Mouse (Mus musculus) T-helper 1 cell (primary cell): Measurements from ENCODE around the gene Parp14.
"Not testable (repeated sequence)": the region's sequence is repeated elsewhere in the genome, so short reads cannot be mapped to it uniquely, and the experiment has no call there.

Experiments
- in situ Hi-C: fragments of 300-600 bp; cut with MboI, MseI; formaldehyde crosslinking; loops from one replicate; pipeline ENCODE4 v1.15.1; 2025; ENCODE audit warnings: high pct_unique_total_duplicates

Gene Parp14

DNA sequence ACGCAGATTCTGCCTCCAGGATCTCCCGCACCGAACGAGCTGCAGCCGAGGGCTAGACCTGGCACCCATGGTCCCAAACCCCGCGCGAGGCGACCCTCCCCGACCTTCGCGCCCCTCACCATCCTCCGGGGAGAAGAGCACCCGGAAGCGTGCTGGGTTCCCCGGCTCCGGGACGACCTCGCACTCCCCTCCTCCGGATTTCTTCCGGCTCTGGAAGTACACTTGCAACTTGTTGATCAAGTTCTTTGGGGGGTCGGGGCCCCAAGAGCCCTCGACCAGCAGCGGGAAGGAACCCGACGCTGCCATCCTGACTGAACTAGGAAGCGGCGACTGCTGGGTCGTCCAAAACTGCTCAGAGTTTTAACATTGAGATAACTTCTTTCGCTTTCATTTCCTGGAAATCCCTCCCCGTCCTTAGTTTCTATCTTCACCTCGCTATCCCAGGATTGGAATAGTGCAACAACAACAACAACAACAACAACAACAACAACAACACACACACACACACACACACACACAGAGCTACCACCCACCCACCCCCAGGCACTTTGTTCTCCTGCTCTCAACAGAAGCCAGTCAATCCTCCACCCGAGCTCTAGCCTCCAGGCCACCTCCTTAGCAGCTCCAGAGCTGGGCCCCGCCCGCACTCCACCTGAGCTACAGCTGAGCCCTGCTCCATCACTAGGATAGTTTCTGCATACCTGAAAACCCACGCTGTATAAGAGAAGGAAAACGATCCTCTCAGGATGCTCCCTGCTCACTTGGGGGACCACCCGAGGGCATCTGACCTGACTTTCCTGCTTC, at the start of gene Parp14:
TSS of gene Parp14 (minus strand) at position 497 of the 804 bp plus-strand sequence.
- in situ Hi-C loops = loop anchor here (5.0 kb wide), 1 partner anchor 46 kb away; no protein-coding TSS in a partner anchor

DNA sequence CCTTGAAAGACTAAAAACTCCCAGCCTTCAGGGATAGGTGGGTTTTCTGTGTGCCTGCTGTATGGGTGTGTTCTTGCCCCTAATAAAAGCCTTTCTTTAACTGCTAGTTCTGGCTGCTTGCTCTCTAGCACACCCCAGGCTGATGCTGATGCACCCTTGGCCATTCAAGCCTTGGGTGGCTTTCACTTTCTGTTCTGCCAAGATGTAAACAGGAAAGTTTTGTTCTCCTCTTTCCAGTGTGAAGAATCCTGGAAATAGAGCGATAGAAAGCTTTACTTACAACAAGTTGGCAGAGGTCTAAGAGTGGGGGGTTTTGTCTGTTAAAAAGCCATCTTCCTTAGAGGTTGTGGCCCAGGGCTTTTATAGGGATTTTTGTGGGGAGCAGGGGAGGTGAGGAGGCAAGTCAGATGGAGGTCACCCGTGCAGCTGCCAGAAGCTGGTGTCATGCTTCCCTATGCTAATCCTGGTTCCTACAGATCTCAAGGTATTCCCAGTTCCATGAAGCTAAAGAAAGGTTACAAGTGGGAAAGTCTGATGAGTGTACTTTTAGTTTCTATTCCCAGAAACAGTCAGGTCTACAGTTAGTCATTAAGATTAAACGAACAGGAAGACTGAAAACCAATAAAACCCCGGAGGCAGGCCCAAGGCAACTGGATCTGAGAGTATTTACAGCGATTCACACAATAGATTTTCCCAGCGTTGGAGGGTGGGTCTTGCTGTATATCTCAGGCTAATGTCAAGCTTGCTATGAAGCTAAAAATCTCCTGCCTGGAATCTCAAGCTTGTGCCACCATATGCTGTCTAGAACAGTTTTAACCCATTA, 47.6 kb upstream of the Parp14 start:
- in situ Hi-C loops = loop anchor here (5.0 to 10.0 kb wide), 2 partner anchors 47 to 1434 kb away; partner anchors contain the start of gene Parp14

DNA sequence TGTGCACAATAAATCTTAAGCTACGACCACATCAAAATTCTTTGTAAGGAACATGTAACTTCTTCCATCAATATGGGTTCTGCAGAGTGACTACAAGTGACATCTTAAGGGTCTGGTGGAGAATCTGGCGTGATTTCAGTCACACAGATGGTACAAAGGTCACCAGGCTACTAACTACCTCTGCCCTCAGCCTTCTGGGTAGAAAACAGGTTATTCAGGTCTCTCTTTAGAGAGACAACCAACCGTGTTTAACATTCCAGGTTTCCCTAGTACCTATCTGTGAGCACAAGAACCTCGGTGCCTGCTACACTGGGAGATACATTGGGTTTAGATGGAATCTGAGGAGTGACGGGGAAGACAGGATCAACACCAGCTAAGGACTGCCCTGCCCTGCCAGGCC, 43.0 kb upstream of the Parp14 start:
- in situ Hi-C loops = loop anchor here (10.0 kb wide), 1 partner anchor 1430 kb away; no protein-coding TSS in a partner anchor

DNA sequence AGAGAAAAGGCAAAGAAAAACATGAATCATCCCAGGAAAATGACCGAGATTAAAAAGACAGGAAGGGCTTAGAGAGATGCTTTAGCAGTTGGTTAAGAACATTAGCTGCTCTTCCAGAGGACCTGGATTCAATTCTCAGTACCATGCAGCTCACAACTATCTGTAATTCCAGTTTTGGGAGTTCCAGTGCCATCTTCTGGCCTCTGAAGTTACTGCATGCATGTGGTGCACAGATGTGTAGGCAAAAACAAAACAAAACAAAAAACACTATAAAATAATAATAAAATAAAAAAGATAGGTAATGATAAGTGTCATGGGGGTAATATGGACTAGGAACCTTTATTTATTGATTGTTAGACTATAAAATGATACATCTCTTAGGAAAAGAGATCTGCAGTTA, 42.2 kb upstream of the Parp14 start:
- in situ Hi-C loops = loop anchor here (10.0 kb wide), 1 partner anchor 1429 kb away; no protein-coding TSS in a partner anchor

DNA sequence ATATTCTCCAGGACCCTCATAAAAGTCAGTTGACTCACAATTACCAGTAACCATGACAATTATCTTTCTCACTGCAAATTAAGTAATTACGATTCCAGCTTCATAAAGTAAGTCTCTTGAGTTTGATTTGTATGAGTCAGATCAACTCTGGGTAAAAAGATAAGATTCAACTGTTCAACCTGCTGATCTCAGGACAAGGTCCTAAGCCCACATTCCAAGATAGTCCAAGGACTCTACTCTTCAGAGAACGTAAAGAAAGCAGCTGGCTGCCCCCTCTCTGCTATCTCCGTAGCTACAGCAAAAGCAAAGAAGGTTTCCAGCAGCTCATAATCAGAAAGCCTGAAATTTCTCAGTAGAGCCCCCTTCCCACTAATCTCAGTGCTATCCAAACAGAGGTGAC, 40.1 kb upstream of the Parp14 start:
- in situ Hi-C loops = loop anchor here (10.0 kb wide), 1 partner anchor 1427 kb away; no protein-coding TSS in a partner anchor

DNA sequence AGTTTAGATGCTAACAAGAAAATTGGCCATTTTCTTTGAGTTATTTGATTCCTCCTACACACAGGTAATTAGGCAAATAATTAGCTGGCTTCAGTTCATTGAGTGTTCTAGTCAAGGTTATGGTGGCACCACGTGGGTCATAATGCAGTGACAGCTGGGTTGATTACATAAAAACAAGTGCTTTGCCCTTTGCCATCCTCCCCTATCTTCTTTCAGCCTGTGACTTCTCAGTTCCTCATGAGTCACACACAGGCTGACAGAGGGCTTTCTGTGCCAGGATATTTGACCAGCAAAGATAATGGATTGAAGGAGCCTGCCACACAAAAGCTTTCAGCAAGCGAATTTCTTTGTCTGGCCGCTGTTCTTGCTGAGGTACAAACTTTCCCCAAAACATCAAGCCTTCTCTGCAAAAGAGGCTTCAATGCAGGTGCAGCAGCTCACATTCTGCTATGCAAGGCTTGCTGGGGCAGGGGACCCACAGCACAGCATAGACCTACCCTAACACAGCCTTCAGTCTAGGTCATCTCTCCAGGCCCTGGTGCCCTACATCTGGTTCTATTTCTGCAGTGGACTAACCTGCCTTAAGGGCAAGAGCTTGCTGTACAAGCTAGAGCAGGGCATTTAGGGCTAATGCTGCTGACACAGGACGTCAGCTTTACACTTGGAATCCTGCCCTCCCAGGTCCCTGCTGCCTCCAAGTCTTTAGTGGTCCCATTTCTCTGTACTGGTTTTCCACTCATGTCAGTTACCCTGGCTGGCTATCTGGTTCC, 36.3 kb upstream of the Parp14 start:
- in situ Hi-C loops = no loop called here

DNA sequence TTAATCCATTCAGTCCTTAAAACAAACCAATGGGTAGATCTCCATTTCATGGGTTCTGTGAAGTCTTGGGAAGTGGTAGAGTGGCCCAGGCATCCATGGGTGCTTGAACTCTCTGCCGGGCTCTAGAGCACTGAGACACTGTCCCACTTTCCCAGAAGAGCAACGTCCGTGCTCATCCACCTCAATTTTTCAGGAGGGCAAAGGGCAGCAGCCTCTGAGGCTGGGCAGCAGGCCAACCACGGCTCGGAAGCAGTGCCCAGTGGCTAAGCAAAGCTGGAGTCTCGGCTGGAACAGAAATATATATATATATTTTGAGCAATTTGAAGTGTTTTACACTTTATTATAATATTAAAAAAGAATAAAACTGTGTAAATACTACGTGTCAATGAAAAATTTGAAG, 35.5 kb upstream of the Parp14 start:
- in situ Hi-C loops = no loop called here

DNA sequence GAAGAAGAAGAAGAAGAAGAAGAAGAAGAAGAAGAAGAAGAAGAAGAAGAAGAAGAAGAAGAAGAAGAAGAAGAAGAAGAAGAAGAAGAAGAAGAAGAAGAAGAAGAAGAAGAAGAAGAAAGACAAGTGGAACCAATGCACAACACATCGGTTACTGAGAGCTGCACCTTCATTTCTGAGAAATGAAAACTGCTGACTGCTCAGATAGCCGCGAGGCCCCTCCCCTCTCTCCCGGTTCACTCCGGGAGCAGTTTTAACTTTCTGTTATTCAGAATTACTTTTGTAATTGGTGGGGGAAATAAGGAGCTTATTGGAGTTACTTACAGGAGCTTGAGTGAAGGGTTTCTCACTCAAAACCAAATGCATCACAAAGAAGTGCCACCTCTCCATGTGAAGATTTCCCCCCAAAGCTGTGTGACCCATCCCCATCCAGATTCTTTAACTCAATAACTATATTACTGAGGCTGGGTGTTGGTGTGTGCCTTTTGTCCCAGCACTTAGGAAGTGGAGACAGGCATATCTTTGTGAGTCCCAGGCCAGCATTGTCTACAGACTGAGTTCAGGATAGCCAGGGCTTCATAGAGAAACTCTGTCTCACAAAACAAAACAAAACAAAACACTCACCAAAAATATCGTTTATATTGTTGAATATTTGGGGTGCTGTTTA, 34.6 kb upstream of the Parp14 start:
- in situ Hi-C loops = no loop called here

DNA sequence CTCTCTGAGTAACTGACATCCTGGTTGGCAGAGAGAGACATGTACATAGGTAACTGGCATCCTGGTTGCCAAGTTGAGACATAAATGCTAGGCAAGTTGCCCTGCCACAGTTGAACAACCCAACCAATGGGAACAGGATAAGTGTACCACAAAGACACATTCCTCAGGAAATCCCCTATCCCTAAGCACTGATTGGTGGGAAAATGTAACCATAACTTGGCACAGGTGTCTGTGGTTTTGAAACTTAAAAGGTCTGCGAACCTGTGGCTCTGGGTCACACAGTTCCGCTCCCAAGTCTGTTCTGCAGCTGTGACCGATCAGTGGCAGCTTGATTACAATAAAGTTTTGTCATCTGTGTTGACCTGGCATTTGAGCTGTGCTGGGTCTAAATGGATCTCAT, 34.0 kb upstream of the Parp14 start:
- in situ Hi-C loops = no loop called here

DNA sequence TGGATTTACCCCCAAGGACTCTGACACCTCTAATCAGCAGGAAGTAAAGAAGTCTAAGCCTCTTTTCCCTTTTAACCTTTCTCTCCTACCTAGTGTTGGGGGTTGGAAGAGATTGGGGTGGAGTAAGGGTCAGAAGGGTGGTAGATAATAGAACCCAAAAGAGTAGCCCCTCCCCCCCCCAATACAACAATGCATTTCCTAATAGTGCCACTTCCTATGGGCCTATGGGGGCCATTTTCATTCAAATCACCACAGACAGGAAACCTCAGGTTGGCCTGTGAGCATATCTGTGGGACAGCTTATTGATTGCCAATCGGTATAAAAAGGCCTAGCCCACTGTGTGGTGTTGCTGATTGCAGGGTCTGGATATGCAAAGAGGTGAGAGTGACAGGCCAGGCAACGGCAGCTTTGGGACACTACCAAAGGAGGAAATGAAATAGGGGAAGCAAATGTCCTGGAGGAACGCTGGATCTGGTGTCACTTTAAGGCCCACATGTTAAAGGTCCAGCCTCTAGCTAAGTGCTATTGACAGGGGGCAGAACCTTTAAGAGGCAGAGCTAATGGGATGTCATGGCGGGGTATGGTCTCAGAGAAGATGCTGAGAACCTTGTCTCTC, 32.9 kb upstream of the Parp14 start:
- in situ Hi-C loops = no loop called here

DNA sequence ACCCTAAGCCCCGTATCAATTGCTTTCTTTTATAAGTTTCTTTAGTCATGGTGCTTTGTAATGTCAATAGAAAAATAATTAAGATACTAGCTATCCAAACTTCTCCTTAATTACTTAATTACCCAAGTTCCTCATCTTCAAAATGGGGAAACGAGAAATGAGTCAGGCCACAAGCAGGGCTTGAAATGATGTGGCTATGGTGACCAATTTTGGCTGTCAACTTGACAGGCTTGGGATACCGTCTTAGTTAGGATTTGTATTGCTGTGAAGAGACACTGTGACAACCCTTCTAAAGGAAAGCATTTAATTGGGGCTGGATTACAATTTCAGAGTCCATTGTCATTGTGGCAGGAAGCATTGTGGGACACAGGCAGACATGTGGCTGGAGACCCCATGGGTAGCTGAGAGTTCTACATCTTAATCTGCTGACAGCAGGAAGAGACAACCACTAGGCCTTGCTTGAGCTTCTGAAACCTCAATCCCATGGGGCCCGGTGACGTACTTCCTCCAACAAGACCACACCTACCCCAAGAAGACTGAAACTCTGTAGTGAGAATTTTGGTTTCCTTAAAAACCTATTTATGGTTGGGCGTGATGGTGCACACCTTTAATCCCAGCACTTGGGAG, 31.8 kb upstream of the Parp14 start:
- in situ Hi-C loops = no loop called here

DNA sequence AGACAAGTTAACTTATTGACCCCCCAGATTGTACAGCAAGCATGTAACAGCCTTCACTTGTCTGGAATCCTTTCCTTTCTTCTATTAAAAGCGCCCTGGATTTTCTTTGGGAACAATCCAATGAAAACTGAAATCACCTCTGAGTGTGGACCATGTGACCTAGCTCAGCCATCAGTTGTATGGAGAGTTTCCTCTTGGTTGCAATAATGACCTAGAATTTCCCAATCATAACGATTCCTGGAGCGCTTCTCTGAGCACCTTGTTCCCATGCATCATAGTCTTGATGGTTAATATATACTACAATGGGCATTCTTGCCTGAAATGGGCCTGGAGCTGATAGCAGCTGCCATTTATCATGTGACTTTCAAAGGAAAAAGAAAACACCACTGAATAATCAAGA, 29.2 kb upstream of the Parp14 start:
- in situ Hi-C loops = no loop called here

DNA sequence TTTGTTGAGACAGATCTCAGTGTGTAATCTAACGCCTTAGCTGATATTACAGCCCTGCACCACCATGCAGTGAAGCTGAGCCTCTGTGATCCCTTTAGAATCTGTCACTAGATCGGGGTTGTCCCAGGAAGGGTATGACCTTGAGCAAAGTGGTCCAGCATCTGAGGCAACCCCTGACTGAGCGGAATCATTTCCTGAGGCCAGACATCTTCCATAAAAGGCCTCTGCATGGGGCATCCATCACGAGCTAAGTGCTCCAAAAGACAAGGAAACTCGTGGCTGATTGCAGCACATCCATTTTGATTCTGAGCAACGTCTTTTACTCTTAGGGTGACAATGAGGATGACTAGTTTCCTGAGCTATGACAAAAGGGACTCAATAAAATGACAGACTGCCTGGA, 23.7 kb upstream of the Parp14 start:
- in situ Hi-C loops = no loop called here

DNA sequence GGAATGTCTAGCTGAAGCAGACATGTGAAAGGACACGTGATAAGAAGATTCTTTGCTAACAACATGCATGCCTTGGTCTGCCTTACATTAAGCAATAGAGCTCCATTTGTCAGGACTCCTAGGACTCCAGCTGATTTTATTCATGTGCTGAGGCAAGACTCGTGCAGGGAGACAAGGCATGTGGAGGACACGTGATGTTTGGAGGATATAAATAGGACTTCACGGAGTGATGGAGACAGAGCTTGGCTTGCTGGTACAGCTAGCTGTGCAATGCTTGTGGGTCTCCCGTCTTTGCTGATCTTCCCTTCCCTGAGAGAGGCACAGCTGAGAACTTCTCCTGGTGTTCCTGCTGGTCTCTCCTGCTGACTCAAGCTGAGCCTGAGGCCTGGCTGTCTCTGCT, 20.3 kb upstream of the Parp14 start:
- in situ Hi-C loops = not testable (repeated sequence)

DNA sequence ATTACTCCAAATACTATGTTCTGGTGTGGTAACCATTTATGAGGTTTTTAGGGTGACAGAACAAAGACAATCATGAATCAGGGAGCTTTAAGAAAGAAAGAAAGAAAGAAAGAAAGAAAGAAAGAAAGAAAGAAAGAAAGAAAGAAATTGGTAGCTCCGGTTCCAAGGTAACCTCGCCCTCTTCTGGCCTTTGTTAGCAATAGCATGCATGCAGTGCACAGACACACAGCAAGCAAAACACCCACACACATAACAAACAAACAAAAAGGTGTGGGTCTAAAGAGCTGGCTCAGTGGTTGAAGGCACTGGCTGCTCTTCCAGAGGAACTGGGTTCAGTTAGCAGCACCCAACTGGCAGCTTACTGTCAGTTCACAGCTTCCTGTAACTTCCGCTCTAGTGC, 19.3 kb upstream of the Parp14 start:
- in situ Hi-C loops = no loop called here

DNA sequence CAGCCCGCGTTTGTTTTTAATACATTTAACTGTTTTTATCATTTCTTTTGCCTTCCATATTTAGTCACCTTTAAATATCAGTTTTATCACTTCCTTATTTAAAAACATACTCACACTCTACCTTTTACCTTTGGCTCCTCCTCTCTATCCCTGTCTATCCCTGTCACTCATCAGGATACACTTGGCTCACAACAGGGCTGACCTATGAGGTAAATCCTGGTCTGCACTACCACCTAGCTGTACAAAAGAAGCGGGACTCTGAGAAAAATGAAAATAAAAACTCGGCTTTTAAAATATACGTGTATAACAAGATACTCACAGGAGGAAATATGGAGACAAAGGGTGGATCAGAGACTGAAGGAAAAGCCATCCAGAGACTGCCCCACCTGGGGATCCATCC, 17.6 kb upstream of the Parp14 start:
- in situ Hi-C loops = no loop called here

DNA sequence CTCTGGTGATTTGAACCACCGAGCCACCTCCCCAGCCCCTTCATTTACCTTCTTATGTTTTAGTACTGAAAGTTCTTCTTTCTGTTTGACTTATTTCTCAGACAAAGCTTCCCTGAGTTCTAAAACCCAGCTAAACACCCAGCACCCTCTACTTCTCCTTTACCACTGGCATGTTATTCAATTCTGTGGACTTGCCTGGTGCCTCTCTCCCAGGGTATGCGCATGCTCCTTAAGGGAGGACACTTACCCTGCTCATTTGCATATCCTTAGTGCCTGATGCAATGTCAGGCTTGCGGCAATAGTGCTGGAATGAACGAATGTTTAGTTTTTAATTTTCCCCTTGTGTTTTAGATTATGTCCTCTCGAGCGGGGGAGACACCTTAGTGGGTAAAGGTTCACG, 16.8 kb upstream of the Parp14 start:
- in situ Hi-C loops = no loop called here

DNA sequence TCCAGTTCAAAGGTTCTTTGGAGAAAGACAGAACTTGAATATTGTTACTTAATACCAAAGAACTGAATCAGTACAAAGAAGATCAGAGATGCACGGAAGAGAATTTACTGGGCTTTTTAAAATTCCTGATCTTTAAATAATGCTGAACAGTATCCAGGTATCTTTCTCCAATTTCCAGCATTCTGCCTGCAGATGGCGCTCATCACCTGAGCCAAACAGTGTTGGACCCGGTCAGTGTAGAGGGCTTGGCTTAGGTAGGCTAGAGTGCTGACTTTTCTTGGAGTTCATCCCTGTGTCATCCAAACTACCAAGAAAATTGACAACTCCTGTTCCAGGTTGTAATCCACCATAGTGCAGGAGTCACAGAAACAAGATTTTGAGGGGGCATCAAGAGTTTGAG, 3.1 kb upstream of the Parp14 start:
- in situ Hi-C loops = loop anchor here (5.0 kb wide), 1 partner anchor 43 kb away; no protein-coding TSS in a partner anchor

DNA sequence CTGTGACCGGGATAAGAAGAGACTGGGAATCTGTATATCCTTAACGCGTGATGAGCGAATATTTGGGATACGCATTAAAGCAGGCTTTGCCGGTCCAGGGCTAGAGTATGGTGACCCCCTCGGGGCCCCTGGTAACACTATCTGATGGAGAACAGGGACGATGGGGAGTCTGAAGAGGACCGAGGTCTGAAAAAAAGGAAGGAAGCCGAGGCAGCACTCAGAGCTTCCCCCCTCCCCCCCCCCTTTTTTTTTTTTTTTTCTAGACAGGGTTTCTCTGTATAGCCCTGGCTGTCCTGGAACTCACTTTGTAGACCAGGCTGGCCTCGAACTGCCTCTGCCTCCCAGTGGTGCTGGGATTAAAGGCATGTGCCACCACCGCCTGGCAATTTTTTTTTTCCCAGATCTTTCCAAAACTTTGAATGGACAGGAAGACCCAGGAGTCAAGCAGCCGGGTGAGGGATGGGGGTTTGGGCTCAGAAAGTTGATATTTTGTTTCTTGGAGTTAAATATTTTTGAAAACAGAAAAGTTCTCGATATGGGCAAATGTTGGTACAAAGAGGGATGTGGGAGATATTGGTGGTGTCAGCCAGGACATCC, 1.2 kb upstream of the Parp14 start:
- in situ Hi-C loops = loop anchor here (5.0 kb wide), 1 partner anchor 45 kb away; no protein-coding TSS in a partner anchor

DNA sequence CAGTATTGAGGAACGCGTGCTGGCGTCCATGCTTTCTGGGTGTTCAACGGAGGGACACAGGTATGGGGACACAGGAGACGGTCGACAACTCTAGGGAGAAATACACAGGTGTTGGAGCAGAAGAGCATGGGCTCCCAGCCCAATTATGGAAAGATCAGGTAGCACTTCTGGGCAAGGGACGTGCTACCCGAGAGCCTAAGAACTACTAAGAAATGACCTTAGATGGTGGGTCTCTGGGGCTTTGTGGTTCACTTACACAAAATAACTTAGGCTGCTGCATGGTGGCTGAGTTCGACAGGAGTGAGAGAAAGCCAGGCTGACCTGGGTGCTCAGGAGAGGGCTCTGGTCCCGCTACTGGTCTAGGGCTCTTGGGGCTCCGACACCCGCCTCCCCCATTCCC, 554 bp upstream of the Parp14 start:
- in situ Hi-C loops = loop anchor here (5.0 kb wide), 1 partner anchor 45 kb away; no protein-coding TSS in a partner anchor
